16 mouse cellular contexts compared by ENCODE assay signal in the genomic region with DNA sequence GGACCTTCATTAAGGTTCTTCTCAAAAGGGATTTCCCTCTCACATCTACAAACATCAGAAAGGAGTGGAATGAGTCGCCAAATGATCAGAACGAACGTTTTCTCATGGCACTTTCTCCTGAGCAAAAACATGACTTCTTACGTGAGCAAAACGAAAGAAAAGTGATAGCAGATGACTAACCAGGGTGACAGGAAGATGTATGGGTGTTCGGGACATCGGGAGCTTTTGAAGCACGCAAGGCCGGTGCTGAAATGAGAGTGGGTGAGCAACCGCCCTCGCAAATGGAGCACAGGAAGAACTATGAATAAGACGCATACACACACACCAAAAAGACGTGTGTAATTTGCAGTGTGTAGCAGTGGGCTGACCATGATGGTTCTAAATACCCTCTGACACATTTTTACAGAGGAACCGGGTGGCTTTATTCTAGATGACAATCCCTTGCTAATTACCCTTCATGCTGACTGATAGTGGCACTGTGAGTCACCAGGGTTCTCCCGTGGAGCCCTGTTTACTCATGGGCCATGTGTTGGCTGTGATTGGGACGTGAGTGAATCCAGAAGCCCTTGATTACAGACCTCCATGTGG.
DNase-seq lines count a peak whose midpoint lies in the region; ATAC-seq lines count a peak whose summit lies in the region.
"Had no signal": no experiment of that assay in that cellular context is flagged by ENCODE, and none has a peak within 500 bp of the region (broad histone marks: within the 10 kb centered on the region; RNA-seq: fewer than 3 reads in every experiment).

No protein-coding gene starts in this region.

- intact Hi-C loops in heart, postnatal 25 days (cut with DNase I): no loop called here

- no peak overlapping the region for H3K4me2 ChIP-seq in stomach, embryonic 16.5 days (ENCODE audit: low read depth, low read length)
- H3K4me2 ChIP-seq: embryonic facial prominence, embryonic 13.5 days; forebrain, embryonic 13.5 days; lung, embryonic 15.5 days had no signal

- DNase-seq in heart, embryonic 10.5 days (ENCODE audit: low spot score): no peak
- DNase-seq in heart, postnatal 25 days (ENCODE audit: low spot score): no peak
- DNase-seq in right cerebral cortex, adult 18-20 months: peak; percentile 58
- DNase-seq in right cerebral cortex, postnatal 14 days: no peak
- peak; percentile 56 for DNase-seq in adrenal gland, postnatal 14 days
- DNase-seq in cerebellum, adult 9-10 months: no peak
- no peak for DNase-seq in lung, adult 18-20 months
- DNase-seq: liver; spleen, adult 18-20 months had no signal

- peak overlapping the region; percentile 37; the same call in 1 of the 2 replicates for H3K27ac ChIP-seq in heart, embryonic 10.5 days
- no peak overlapping the region for H3K27ac ChIP-seq in stomach, embryonic 16.5 days (ENCODE audit: low read length)
- H3K27ac ChIP-seq: embryonic facial prominence, embryonic 13.5 days; forebrain, embryonic 13.5 days; kidney, postnatal 0 days; lung, embryonic 15.5 days had no signal

- H3K9ac ChIP-seq in stomach, embryonic 16.5 days (ENCODE audit: low read length): no peak overlapping the region
- H3K9ac ChIP-seq: embryonic facial prominence, embryonic 13.5 days; forebrain, embryonic 13.5 days; lung, embryonic 15.5 days had no signal

- H3K27me3 ChIP-seq in heart, embryonic 10.5 days (ENCODE audit: insufficient read depth, poor library complexity, severe bottlenecking): no peaks in the 10 kb centered on the region
- H3K27me3 ChIP-seq in stomach, embryonic 16.5 days (ENCODE audit: control insufficient read depth, insufficient read depth, low read length): no peaks in the 10 kb centered on the region
- H3K27me3 ChIP-seq: embryonic facial prominence, embryonic 13.5 days; forebrain, embryonic 13.5 days; lung, embryonic 15.5 days; megakaryocyte, embryonic 14.5 days had no signal

- 0 out of 2 replicates have a peak, but pooled peaks have one; percentile 7 for ATAC-seq in stomach, embryonic 16.5 days (ENCODE audit: insufficient read depth, low FRiP score)
- ATAC-seq: forebrain, embryonic 13.5 days; hindbrain, embryonic 16.5 days had no signal

- no peak overlapping the region for H3K4me3 ChIP-seq in heart, embryonic 10.5 days
- H3K4me3 ChIP-seq in stomach, embryonic 16.5 days (replicated peaks; ENCODE audit: low read length): no peak overlapping the region
- H3K4me3 ChIP-seq: embryonic facial prominence, embryonic 13.5 days; forebrain, embryonic 13.5 days; lung, embryonic 15.5 days; megakaryocyte, embryonic 14.5 days had no signal

- 0 out of 2 replicates have a peak, but pooled peaks cover 5% of the 10 kb centered on the region for H3K4me1 ChIP-seq in heart, embryonic 10.5 days
- no peaks in the 10 kb centered on the region for H3K4me1 ChIP-seq in stomach, embryonic 16.5 days (ENCODE audit: control insufficient read depth, insufficient read depth, low read length)
- H3K4me1 ChIP-seq: lung, embryonic 15.5 days had no signal

- no peaks in the 10 kb centered on the region for H3K36me3 ChIP-seq in heart, embryonic 10.5 days
- H3K36me3 ChIP-seq in stomach, embryonic 16.5 days (ENCODE audit: control insufficient read depth, insufficient read depth, low read length): no peaks in the 10 kb centered on the region
- H3K36me3 ChIP-seq: embryonic facial prominence, embryonic 13.5 days; lung, embryonic 15.5 days had no signal

- no peaks in the 10 kb centered on the region for H3K9me3 ChIP-seq in heart, embryonic 10.5 days
- no peaks in the 10 kb centered on the region for H3K9me3 ChIP-seq in stomach, embryonic 16.5 days (replicated peaks; ENCODE audit: control insufficient read depth, low read length)
- H3K9me3 ChIP-seq: embryonic facial prominence, embryonic 13.5 days; forebrain, embryonic 13.5 days; lung, embryonic 15.5 days had no signal

- 58% methylated on average over 16 of the region's 16 CpGs for WGBS in heart, embryonic 10.5 days
- 50% methylated on average over 16 of the region's 16 CpGs for WGBS in stomach, embryonic 16.5 days

Comparison
In these comparisons a context has a peak if more than half of its experiments do, and no peak if none do; other contexts are left out.
1. DNase-seq: peak in right cerebral cortex, adult 18-20 months (single experiment) and adrenal gland, postnatal 14 days (single experiment); none in heart, embryonic 10.5 days (single experiment), heart, postnatal 25 days (single experiment), right cerebral cortex, postnatal 14 days (single experiment), cerebellum, adult 9-10 months (single experiment) and lung, adult 18-20 months (0 of 2).